26 mouse cellular contexts compared by ENCODE assay signal in the genomic region with DNA sequence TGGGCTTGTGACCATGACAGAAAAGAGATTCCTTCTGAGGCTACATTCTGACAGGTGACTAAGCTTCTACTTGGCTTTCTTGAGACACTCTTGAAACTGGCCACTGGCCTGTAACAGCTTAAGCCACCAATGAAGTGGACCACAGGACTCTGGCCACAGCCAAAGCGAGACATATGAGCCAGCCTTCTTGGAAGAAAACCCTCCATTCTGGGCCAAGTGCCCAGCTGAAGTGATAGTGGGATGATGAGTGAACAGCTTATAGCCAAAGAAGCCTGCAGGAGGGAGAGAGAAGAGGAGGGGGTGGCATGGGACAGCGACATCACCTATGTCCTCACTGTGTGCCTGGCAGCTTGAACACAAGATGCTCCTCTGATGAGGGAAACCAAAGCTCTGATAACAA.
"Had no signal": no experiment of that assay in that cellular context is flagged by ENCODE, and none has a peak within 500 bp of the region (broad histone marks: within the 10 kb centered on the region; RNA-seq: fewer than 3 reads in every experiment).

No protein-coding gene starts in this region.

- H3K4me2 ChIP-seq: heart, embryonic 11.5 days; heart, embryonic 13.5 days; heart, embryonic 15.5 days; hindbrain, embryonic 13.5 days; hindbrain, embryonic 15.5 days; kidney, embryonic 15.5 days; limb, embryonic 13.5 days; limb, embryonic 15.5 days; liver, embryonic 12.5 days had no signal

- H3K4me1 ChIP-seq: heart, embryonic 15.5 days; liver, embryonic 12.5 days had no signal

- ATAC-seq: hindbrain, postnatal 0 days; intestine, embryonic 16.5 days; liver, embryonic 12.5 days had no signal

- H3K9ac ChIP-seq: heart, embryonic 13.5 days; heart, embryonic 15.5 days; hindbrain, embryonic 13.5 days; hindbrain, embryonic 15.5 days; kidney, embryonic 15.5 days; limb, embryonic 13.5 days; limb, embryonic 15.5 days; liver, embryonic 12.5 days; liver, embryonic 14.5 days had no signal

- H3K9me3 ChIP-seq: heart, embryonic 15.5 days; hindbrain, embryonic 15.5 days; kidney, embryonic 15.5 days; limb, embryonic 15.5 days had no signal

- H3K36me3 ChIP-seq: heart, embryonic 13.5 days; heart, embryonic 15.5 days; hindbrain, embryonic 13.5 days; hindbrain, embryonic 15.5 days; kidney, embryonic 15.5 days; limb, embryonic 13.5 days; limb, embryonic 15.5 days; liver, embryonic 12.5 days had no signal

- DNase-seq: gastrocnemius, adult 2 months; gastrocnemius, postnatal 10 days; gastrocnemius, postnatal 25 days; heart, adult 18-20 months; heart, postnatal 14 days; heart, postnatal 36 days; kidney, adult 11 months; kidney, adult 2 months; kidney, adult 9 months; kidney, postnatal 14 days; kidney, postnatal 36 days; layer of hippocampus, adult 9-11 months; layer of hippocampus, postnatal 36 days had no signal

- H3K4me3 ChIP-seq: gastrocnemius, adult 2 months; heart, embryonic 13.5 days; heart, embryonic 15.5 days; hindbrain, embryonic 13.5 days; hindbrain, embryonic 15.5 days; kidney, embryonic 15.5 days; limb, embryonic 13.5 days; limb, embryonic 15.5 days; liver, embryonic 12.5 days had no signal

- H3K27ac ChIP-seq: gastrocnemius, adult 2 months; heart, embryonic 13.5 days; heart, embryonic 15.5 days; hindbrain, embryonic 13.5 days; hindbrain, embryonic 15.5 days; hindbrain, postnatal 0 days; kidney, embryonic 15.5 days; kidney, postnatal 0 days; limb, embryonic 13.5 days; limb, embryonic 15.5 days; liver, embryonic 12.5 days; liver, embryonic 14.5 days had no signal
